Mouse (Mus musculus) erythroblast, embryonic 14.5 days (primary cell): ENCODE data around the gene Gm10428.

ENCODE experiments used
- GATA1 ChIP-seq: IDR thresholded peaks from 2 replicates; pipeline ENCODE4 v1.6.1; 2012; ENCODE audit warnings: low read length, inconsistent platforms, mixed read lengths
- TAL1 ChIP-seq: IDR thresholded peaks from 3 replicates; pipeline ENCODE4 v1.6.1; 2012; ENCODE audit warnings: low read length, inconsistent platforms, mixed read lengths

GRCm38 (mm10) chr11:62757906-62758305, 5.0 kb downstream of the Gm10428 start:
- TF ChIP-seq TAL1: no peak
- no peak for TF ChIP-seq GATA1
